31 mouse cellular contexts compared by ENCODE assay signal in the genomic region with DNA sequence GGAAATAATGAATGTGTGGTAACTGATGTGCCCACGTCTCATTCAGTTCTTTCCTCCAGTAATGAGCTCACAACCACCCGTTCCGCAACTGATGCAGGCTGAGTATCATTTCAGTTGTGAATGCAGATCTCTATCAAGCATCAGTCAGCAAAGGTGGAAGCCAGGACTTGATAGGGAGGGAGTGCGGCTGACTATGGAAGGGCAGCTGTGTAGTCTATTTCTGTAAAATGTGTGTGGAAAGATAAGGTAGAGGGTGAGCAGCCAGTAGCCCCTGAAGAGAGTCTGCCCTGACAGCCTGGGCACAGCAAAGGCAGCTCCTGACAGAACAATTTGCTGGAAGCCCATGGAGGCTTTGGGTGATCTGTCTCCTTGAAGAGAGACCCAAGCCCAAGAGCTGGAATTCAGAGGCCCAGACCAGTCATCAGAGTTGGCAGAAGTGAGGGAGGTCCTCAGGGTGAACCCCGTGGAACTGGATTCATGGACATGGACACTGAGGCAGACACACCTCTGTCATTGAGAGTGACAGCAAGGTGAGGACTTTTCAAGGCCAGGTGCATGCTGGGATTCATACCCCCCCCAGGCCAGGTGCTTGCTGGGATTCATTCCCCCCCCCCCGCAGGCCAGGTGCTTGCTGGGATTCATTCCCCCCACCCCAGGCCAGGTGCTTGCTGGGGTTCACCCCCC.
DNase-seq lines count a peak whose midpoint lies in the region; ATAC-seq and TF ChIP-seq lines count a peak whose summit lies in the region.
"Had no signal": no experiment of that assay in that cellular context is flagged by ENCODE, and none has a peak within 500 bp of the region (broad histone marks: within the 10 kb centered on the region; RNA-seq: fewer than 3 reads in every experiment).

No protein-coding gene starts in this region.

- H3K9ac ChIP-seq in liver, embryonic 14.5 days (replicated peaks), result no peak overlapping the region
- H3K9ac ChIP-seq in hindbrain, embryonic 13.5 days, result no peak overlapping the region
- H3K9ac ChIP-seq in forebrain, embryonic 11.5 days (ENCODE audit: low read length), result no peak overlapping the region
- H3K9ac ChIP-seq: embryonic facial prominence, embryonic 13.5 days; forebrain, embryonic 12.5 days; heart, embryonic 12.5 days; intestine, embryonic 15.5 days; lung, embryonic 14.5 days; neural tube, embryonic 12.5 days had no signal

- no peaks in the 10 kb centered on the region for H3K27me3 ChIP-seq in liver, embryonic 14.5 days (ENCODE audit: control insufficient read depth, insufficient read depth, low read length)
- H3K27me3 ChIP-seq in hindbrain, embryonic 13.5 days, result peaks cover 5% of the 10 kb centered on the region; the same call in 1 of the 2 replicates
- H3K27me3 ChIP-seq in forebrain, embryonic 11.5 days (ENCODE audit: control insufficient read depth, insufficient read depth, low read length), result no peaks in the 10 kb centered on the region
- H3K27me3 ChIP-seq: embryonic facial prominence, embryonic 13.5 days; heart, embryonic 12.5 days; intestine, embryonic 15.5 days; neural tube, embryonic 12.5 days had no signal

- 0 out of 2 replicates have a peak, but pooled peaks have one; percentile 52 for ATAC-seq in erythroid progenitor cell, adult 5-6 weeks (replicated peaks; ENCODE audit: low FRiP score, poor library complexity, severe bottlenecking)
- peak; percentile 93 for ATAC-seq in liver, embryonic 14.5 days (ENCODE audit: insufficient read depth)
- peak; percentile 95 for ATAC-seq in megakaryocyte-erythroid progenitor cell, adult 5-6 weeks (replicated peaks; ENCODE audit: low FRiP score, low TSS enrichment, poor library complexity, severe bottlenecking)
- no peak for ATAC-seq in hindbrain, embryonic 13.5 days (ENCODE audit: low FRiP score)
- ATAC-seq in forebrain, embryonic 11.5 days (replicated peaks; ENCODE audit: low FRiP score), result no peak
- ATAC-seq: CD4-positive, CD25-positive, alpha-beta regulatory T cell, adult 4 months; hindbrain, embryonic 16.5 days; intestine, embryonic 15.5 days had no signal

- H3K4me1 ChIP-seq in liver, embryonic 14.5 days (replicated peaks; ENCODE audit: control insufficient read depth in 2 of 2, insufficient read depth in 2 of 2, low read length in 1 of 2), result peaks cover 3 to 20% of the 10 kb centered on the region in 2 experiments; a peak in 3 of 4 replicates
- peaks cover 6% of the 10 kb centered on the region for H3K4me1 ChIP-seq in hindbrain, embryonic 13.5 days (replicated peaks)
- H3K4me1 ChIP-seq in forebrain, embryonic 11.5 days (replicated peaks; ENCODE audit: control insufficient read depth, insufficient read depth, low read length), result peaks cover 8% of the 10 kb centered on the region; the same call in 1 of the 2 replicates
- H3K4me1 ChIP-seq: intestine, embryonic 15.5 days had no signal

- H3K4me3 ChIP-seq in liver, embryonic 14.5 days (ENCODE audit: insufficient read depth in 1 of 2, low read depth in 2 of 2, low read length in 2 of 2), result no peak overlapping the region
- no peak overlapping the region for H3K4me3 ChIP-seq in hindbrain, embryonic 13.5 days
- H3K4me3 ChIP-seq in forebrain, embryonic 11.5 days (ENCODE audit: low read depth, low read length), result no peak overlapping the region
- H3K4me3 ChIP-seq: embryonic facial prominence, embryonic 13.5 days; forebrain, embryonic 12.5 days; gastrocnemius, adult 2 months; heart, embryonic 12.5 days; hindbrain, embryonic 10.5 days; intestine, embryonic 15.5 days; myocyte; neural tube, embryonic 12.5 days had no signal

- H3K27ac ChIP-seq in liver, embryonic 14.5 days, result no peak overlapping the region
- H3K27ac ChIP-seq in hindbrain, embryonic 13.5 days, result no peak overlapping the region
- no peak overlapping the region for H3K27ac ChIP-seq in forebrain, embryonic 11.5 days (ENCODE audit: low read depth, low read length)
- H3K27ac ChIP-seq: embryonic facial prominence, embryonic 13.5 days; forebrain, embryonic 12.5 days; gastrocnemius, adult 2 months; hindbrain, embryonic 10.5 days; intestine, embryonic 15.5 days; kidney, postnatal 0 days; neural tube, embryonic 12.5 days had no signal

- peak; percentile 20 for DNase-seq in c-Kit-positive CD71-positive TER-119-negative erythroid progenitor cells, embryonic 14.5 days (ENCODE audit: low read depth)
- DNase-seq in liver, embryonic 14.5 days (ENCODE audit: low read depth in 3 of 3, low spot score in 3 of 3), result peak; percentile 24 to 33 (median 25)
- DNase-seq in forebrain, embryonic 11.5 days (ENCODE audit: low spot score), result no peak
- DNase-seq in cerebellum, adult 11 months, result no peak
- DNase-seq: adrenal gland, adult 2 months; adrenal gland, postnatal 36 days; cerebellum, adult 9-11 months; gastrocnemius, adult 2 months; gastrocnemius, postnatal 36 days; heart, adult 18-20 months; kidney, adult 8-10 months; kidney, postnatal 4 days; left cerebral cortex, postnatal 4 days; lung, embryonic 14.5 days; lung, postnatal 14 days; right cerebral cortex, postnatal 4 days; thymus, postnatal 4 days had no signal

- H3K4me2 ChIP-seq in liver, embryonic 14.5 days (ENCODE audit: low read depth), result peak overlapping the region; percentile 28
- no peak overlapping the region for H3K4me2 ChIP-seq in hindbrain, embryonic 13.5 days
- no peak overlapping the region for H3K4me2 ChIP-seq in forebrain, embryonic 11.5 days (ENCODE audit: low read depth, low read length, severe bottlenecking)
- H3K4me2 ChIP-seq: embryonic facial prominence, embryonic 13.5 days; forebrain, embryonic 12.5 days; heart, embryonic 12.5 days; intestine, embryonic 15.5 days; lung, embryonic 14.5 days; midbrain, embryonic 11.5 days; neural tube, embryonic 12.5 days had no signal

- peak; percentile 80 for TF ChIP-seq EP300 in liver, embryonic 14.5 days (IDR thresholded peaks at IDR 0.05; ENCODE audit: low read depth)

- no peaks in the 10 kb centered on the region for H3K36me3 ChIP-seq in liver, embryonic 14.5 days (replicated peaks; ENCODE audit: control insufficient read depth, insufficient read depth, low read depth)
- no peaks in the 10 kb centered on the region for H3K36me3 ChIP-seq in hindbrain, embryonic 13.5 days
- no peaks in the 10 kb centered on the region for H3K36me3 ChIP-seq in forebrain, embryonic 11.5 days (ENCODE audit: control insufficient read depth, insufficient read depth, low read length)
- H3K36me3 ChIP-seq: embryonic facial prominence, embryonic 13.5 days; forebrain, embryonic 12.5 days; heart, embryonic 12.5 days; hindbrain, embryonic 10.5 days; intestine, embryonic 15.5 days; neural tube, embryonic 12.5 days had no signal

- H3K9me3 ChIP-seq in liver, embryonic 14.5 days (ENCODE audit: control insufficient read depth, low read length), result no peaks in the 10 kb centered on the region
- no peaks in the 10 kb centered on the region for H3K9me3 ChIP-seq in hindbrain, embryonic 13.5 days
- no peaks in the 10 kb centered on the region for H3K9me3 ChIP-seq in forebrain, embryonic 11.5 days (ENCODE audit: control insufficient read depth, low read length)
- H3K9me3 ChIP-seq: embryonic facial prominence, embryonic 13.5 days; forebrain, embryonic 12.5 days; heart, embryonic 12.5 days; hindbrain, embryonic 10.5 days; intestine, embryonic 15.5 days; neural tube, embryonic 12.5 days had no signal

- TF ChIP-seq CTCF in liver, embryonic 14.5 days (IDR thresholded peaks at IDR 0.05; ENCODE audit: low read depth), result no peak

- WGBS in liver, embryonic 14.5 days (ENCODE audit: insufficient replicate concordance), result 28% methylated on average over 6 of the region's 6 CpGs
- 91% methylated on average over 6 of the region's 6 CpGs for WGBS in hindbrain, embryonic 13.5 days
- WGBS in forebrain, embryonic 11.5 days, result 93% methylated on average over 6 of the region's 6 CpGs

Comparison
In these comparisons a context has a peak if more than half of its experiments do, and no peak if none do; other contexts are left out.
1. DNase-seq: peak in c-Kit-positive CD71-positive TER-119-negative erythroid progenitor cells, embryonic 14.5 days (single experiment) and liver, embryonic 14.5 days (3 of 3); none in forebrain, embryonic 11.5 days (single experiment) and cerebellum, adult 11 months (single experiment).
2. ATAC-seq: peak in erythroid progenitor cell, adult 5-6 weeks (single experiment), liver, embryonic 14.5 days (single experiment) and megakaryocyte-erythroid progenitor cell, adult 5-6 weeks (single experiment); none in hindbrain, embryonic 13.5 days (single experiment) and forebrain, embryonic 11.5 days (single experiment).